Mouse (Mus musculus) embryonic fibroblast, embryonic 13.5 days (primary cell): ENCODE measurements around the gene Jph2.

Experiments
- CTCF ChIP-seq: IDR thresholded peaks from 2 replicates; pipeline ENCODE4 v1.5.1; 2011; ENCODE audit warnings: mild to moderate bottlenecking, control low read depth, low read length, moderate library complexity, borderline replicate concordance; ENCODE audit not compliant: insufficient read depth
- POLR2A ChIP-seq: IDR thresholded peaks from 2 replicates; pipeline ENCODE4 v1.6.1; 2011; ENCODE audit warnings: low read depth, mild to moderate bottlenecking, control low read depth, low read length, moderate library complexity

DNA sequence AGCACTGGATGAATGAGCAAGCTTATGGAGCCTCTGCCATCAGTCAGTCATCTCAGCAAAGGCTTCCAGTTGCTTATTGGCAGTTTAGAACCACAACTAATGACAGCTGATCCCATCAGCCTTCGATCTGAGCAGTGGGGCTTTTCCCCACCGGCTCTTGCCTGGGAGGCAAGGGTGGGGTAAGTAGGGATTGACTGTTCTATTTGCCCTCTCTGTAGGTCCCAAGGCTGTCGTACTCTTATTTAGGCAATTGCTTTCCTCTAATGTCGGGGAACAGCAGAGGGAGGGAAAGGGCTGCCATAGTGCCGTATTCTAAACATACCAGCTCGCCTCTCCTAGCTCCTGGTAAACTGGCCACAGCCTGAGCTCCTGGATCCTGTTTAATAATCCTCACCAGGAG is 26.8 kb upstream of the Jph2 start, which contains the start of gene Oser1:
- TF ChIP-seq CTCF: no peak
- no peak for TF ChIP-seq POLR2A
